Mouse (Mus musculus): ENCODE measurements around the gene Hipk2.

The Hipk2 gene

GRCm38 (mm10) chr6:38902820-38903439 is 27.0 kb upstream of the Hipk2 start:
- no peak for DNase-seq (ENCODE audit: extremely low spot score)

GRCm38 (mm10) chr6:38901636-38902035 is 25.7 kb upstream of the Hipk2 start:
- no peak for DNase-seq (ENCODE audit: extremely low spot score)

- no peak for DNase-seq (ENCODE audit: extremely low spot score)
Observed at GRCm38 (mm10) chr6:38901152-38901551, 25.2 kb upstream of the Hipk2 start.

GRCm38 (mm10) chr6:38900479-38901126 is 24.6 kb upstream of the Hipk2 start:
- no peak for DNase-seq (ENCODE audit: extremely low spot score)

GRCm38 (mm10) chr6:38900073-38900472 is 24.1 kb upstream of the Hipk2 start:
- no peak for DNase-seq (ENCODE audit: extremely low spot score)

GRCm38 (mm10) chr6:38893615-38894014 is 17.6 kb upstream of the Hipk2 start:
- DNase-seq (ENCODE audit: extremely low spot score): no peak

GRCm38 (mm10) chr6:38892017-38892416 is 16.1 kb upstream of the Hipk2 start:
- DNase-seq (ENCODE audit: extremely low spot score): no peak

GRCm38 (mm10) chr6:38889156-38889555 is 13.2 kb upstream of the Hipk2 start:
- DNase-seq (ENCODE audit: extremely low spot score): no peak

- no peak for DNase-seq (ENCODE audit: extremely low spot score)
Observed at GRCm38 (mm10) chr6:38887436-38887835, 11.5 kb upstream of the Hipk2 start.

GRCm38 (mm10) chr6:38885132-38885531 is 9.2 kb upstream of the Hipk2 start:
- DNase-seq (ENCODE audit: extremely low spot score): no peak

GRCm38 (mm10) chr6:38884482-38884881 is 8.5 kb upstream of the Hipk2 start:
- DNase-seq (ENCODE audit: extremely low spot score): no peak

GRCm38 (mm10) chr6:38882728-38883171 is 6.8 kb upstream of the Hipk2 start:
- DNase-seq (ENCODE audit: extremely low spot score): no peak

GRCm38 (mm10) chr6:38881975-38882374 is 6.0 kb upstream of the Hipk2 start:
- DNase-seq (ENCODE audit: extremely low spot score): no peak

- DNase-seq (ENCODE audit: extremely low spot score): no peak
Observed at GRCm38 (mm10) chr6:38881468-38881867, 5.5 kb upstream of the Hipk2 start.

- no peak for DNase-seq (ENCODE audit: extremely low spot score)
Observed at GRCm38 (mm10) chr6:38877674-38878073, 1.7 kb upstream of the Hipk2 start.

GRCm38 (mm10) chr6:38875258-38876070 is 501 bp downstream of the Hipk2 start, which contains the start of gene Tbxas1:
TSS of gene Tbxas1 (plus strand) at chr6:38875404.
- DNase-seq (ENCODE audit: extremely low spot score): peak; percentile 64

GRCm38 (mm10) chr6:38874565-38875257 is 1.3 kb downstream of the Hipk2 start:
- peak; percentile 39 for DNase-seq (ENCODE audit: extremely low spot score)

- DNase-seq (ENCODE audit: extremely low spot score): peak; percentile 60
Observed at GRCm38 (mm10) chr6:38874035-38874434, 1.9 kb downstream of the Hipk2 start.

- DNase-seq (ENCODE audit: extremely low spot score): no peak
Observed at GRCm38 (mm10) chr6:38873316-38873715, 2.6 kb downstream of the Hipk2 start.

GRCm38 (mm10) chr6:38871051-38871450 is 4.9 kb downstream of the Hipk2 start:
- DNase-seq (ENCODE audit: extremely low spot score): peak; percentile 54

- peak; percentile 31 for DNase-seq (ENCODE audit: extremely low spot score)
Observed at GRCm38 (mm10) chr6:38870070-38870469, 5.9 kb downstream of the Hipk2 start.

- DNase-seq (ENCODE audit: extremely low spot score): no peak
Observed at GRCm38 (mm10) chr6:38868974-38869373, 7.0 kb downstream of the Hipk2 start.

All from embryo, embryonic 9.5 days (tissue).